Mouse (Mus musculus): ENCODE data around the gene Morn4. TPM values are rescaled to one million over a fixed set of nuclear protein-coding genes. Genes with fewer than 3 reads are reported as not detected.

Morn4 gene
- total RNA-seq, 2 experiments from 2014 or later, result 67.3 to 70.9 TPM

- DNase-seq (ENCODE audit: low spot score in 2 of 2), result no peak
- intact Hi-C loops (cut with DNase I), result no loop called here
Measured at GRCm38 (mm10) chr19:42054255-42054654, 31.9 kb downstream of the Morn4 start.

GRCm38 (mm10) chr19:42051948-42052347 lies 34.2 kb downstream of the Morn4 start, which contains the start of gene 4933411K16Rik:
Gene 4933411K16Rik, plus strand, starts transcription at chr19:42052248.
- no peak for DNase-seq (ENCODE audit: low spot score in 2 of 2)
- intact Hi-C loops (cut with DNase I), result no loop called here

- intact Hi-C loops (cut with DNase I), result no loop called here
Measured at GRCm38 (mm10) chr19:42051351-42051750, 34.8 kb downstream of the Morn4 start.

GRCm38 (mm10) chr19:42050251-42050650 lies 35.9 kb downstream of the Morn4 start:
- intact Hi-C loops (cut with DNase I), result no loop called here
- no peak for DNase-seq (ENCODE audit: low spot score in 2 of 2)

More at GRCm38 (mm10) chr19:42051351-42051750, 34.8 kb downstream of the Morn4 start:
- no peak for DNase-seq (ENCODE audit: low spot score in 2 of 2)

GRCm38 (mm10) chr19:42045269-42046102 lies 40.7 kb downstream of the Morn4 start, which contains the start of gene Hoga1:
Gene Hoga1, plus strand, starts transcription at chr19:42045610.
- peak; percentile 39 to 56 for DNase-seq (ENCODE audit: low spot score in 2 of 2)
- intact Hi-C loops (cut with DNase I), result no loop called here

- DNase-seq (ENCODE audit: low spot score in 2 of 2), result no peak
- intact Hi-C loops (cut with DNase I), result no loop called here
Measured at GRCm38 (mm10) chr19:42043988-42044387, 42.2 kb downstream of the Morn4 start.

GRCm38 (mm10) chr19:42038310-42038709 lies 47.8 kb downstream of the Morn4 start:
- DNase-seq (ENCODE audit: low spot score in 2 of 2), result no peak
- intact Hi-C loops (cut with DNase I), result loop anchor here (5.0 kb wide), 2 partner anchors 114 to 129 kb away; no protein-coding TSS in a partner anchor

GRCm38 (mm10) chr19:42037167-42037702 lies 48.9 kb downstream of the Morn4 start:
- intact Hi-C loops (cut with DNase I), result loop anchor here (5.0 kb wide), 2 partner anchors 115 to 130 kb away; no protein-coding TSS in a partner anchor
- no peak for DNase-seq (ENCODE audit: low spot score in 2 of 2)

- DNase-seq (ENCODE audit: low spot score in 2 of 2), result no peak
- intact Hi-C loops (cut with DNase I), result loop anchor here (5.0 kb wide), 2 partner anchors 116 to 131 kb away; no protein-coding TSS in a partner anchor
Measured at GRCm38 (mm10) chr19:42036357-42036756, 49.8 kb downstream of the Morn4 start.

- intact Hi-C loops (cut with DNase I), result loop anchor here (1.0 to 5.0 kb wide), 3 partner anchors 34 to 132 kb away; no protein-coding TSS in a partner anchor
- DNase-seq (ENCODE audit: low spot score in 2 of 2), result peak; percentile 73 to 80
Measured at GRCm38 (mm10) chr19:42035456-42036248, 50.5 kb downstream of the Morn4 start, which contains the start of gene Ankrd2. Gene Ankrd2, plus strand, starts transcription at chr19:42036000.

GRCm38 (mm10) chr19:42034881-42035455 lies 51.2 kb downstream of the Morn4 start:
- peak in 1 of 2 experiments; percentile 32 for DNase-seq (ENCODE audit: low spot score in 2 of 2)
- intact Hi-C loops (cut with DNase I), result loop anchor here (1.0 to 5.0 kb wide), 4 partner anchors 34 to 132 kb away; partner anchors contain the start of genes Exosc1 and Zdhhc16

GRCm38 (mm10) chr19:42034146-42034775 lies 51.9 kb downstream of the Morn4 start:
- intact Hi-C loops (cut with DNase I), result loop anchor here (5.0 kb wide), 1 partner anchor 102 kb away; the partner anchor contains the start of genes Exosc1 and Zdhhc16
- no peak for DNase-seq (ENCODE audit: low spot score in 2 of 2)

GRCm38 (mm10) chr19:42033611-42034010 lies 52.5 kb downstream of the Morn4 start:
- intact Hi-C loops (cut with DNase I), result loop anchor here (5.0 kb wide), 1 partner anchor 101 kb away; the partner anchor contains the start of genes Exosc1 and Zdhhc16

GRCm38 (mm10) chr19:42031112-42031511 lies 55.0 kb downstream of the Morn4 start:
- DNase-seq (ENCODE audit: low spot score in 2 of 2), result no peak
- intact Hi-C loops (cut with DNase I), result loop anchor here (5.0 kb wide), 1 partner anchor 99 kb away; the partner anchor contains the start of genes Exosc1 and Zdhhc16

More at GRCm38 (mm10) chr19:42033611-42034010, 52.5 kb downstream of the Morn4 start:
- DNase-seq (ENCODE audit: low spot score in 2 of 2), result no peak

- intact Hi-C loops (cut with DNase I), result loop anchor here (1.0 kb wide), 1 partner anchor 44 kb away; no protein-coding TSS in a partner anchor
- peak; percentile 83 to 86 for DNase-seq (ENCODE audit: low spot score in 2 of 2)
Measured at GRCm38 (mm10) chr19:42026158-42026557, 60.0 kb downstream of the Morn4 start.
